Mouse (Mus musculus): Measurements from ENCODE around the gene D3Ertd254e.

GRCm38 (mm10) chr3:36212758-36213157 is 61.9 kb downstream of the D3Ertd254e start:
- TF ChIP-seq CTCF (IDR thresholded peaks at IDR 0.05; ENCODE audit: low read depth) (no peak), EP300 (optimal IDR thresholded peaks at IDR 0.05) (no peak)
